Mouse (Mus musculus) adrenal gland, adult (tissue): ENCODE results near the gene Slc6a3.

ENCODE experiments used
- DNase-seq, 2 experiments: peaks; one replicate each; pipeline ENCODE4 v3.0.0; 2022 to 2023; ENCODE audit warnings: low spot score in 1 of 2; ENCODE audit not compliant: inconsistent age in 2 of 2

Gene Slc6a3

DNA sequence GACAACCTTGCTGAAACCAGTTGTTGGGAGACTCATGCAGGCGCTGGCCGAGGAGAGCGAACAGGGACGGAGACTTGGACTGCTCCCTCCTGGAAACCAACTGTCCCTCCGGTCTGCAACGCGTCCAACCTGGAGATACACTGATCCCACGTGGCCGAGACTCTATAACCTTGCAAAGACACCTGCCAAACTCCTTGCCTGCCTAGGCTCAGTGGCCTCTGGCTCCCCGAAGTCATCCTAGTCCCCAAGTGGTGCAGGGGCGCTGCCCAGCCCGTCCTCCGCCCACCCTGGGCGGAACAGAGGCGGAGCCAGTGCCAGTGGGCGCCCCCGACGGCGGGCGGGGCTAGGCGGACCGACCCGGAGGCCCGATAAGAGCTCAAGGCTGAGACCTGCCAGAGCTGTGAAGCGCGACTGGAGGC lies at the start of gene Slc6a3:
TSS of gene Slc6a3 (plus strand) at position 345 of the 419 bp plus-strand sequence.
- peak; percentile 80 to 91 for DNase-seq

DNA sequence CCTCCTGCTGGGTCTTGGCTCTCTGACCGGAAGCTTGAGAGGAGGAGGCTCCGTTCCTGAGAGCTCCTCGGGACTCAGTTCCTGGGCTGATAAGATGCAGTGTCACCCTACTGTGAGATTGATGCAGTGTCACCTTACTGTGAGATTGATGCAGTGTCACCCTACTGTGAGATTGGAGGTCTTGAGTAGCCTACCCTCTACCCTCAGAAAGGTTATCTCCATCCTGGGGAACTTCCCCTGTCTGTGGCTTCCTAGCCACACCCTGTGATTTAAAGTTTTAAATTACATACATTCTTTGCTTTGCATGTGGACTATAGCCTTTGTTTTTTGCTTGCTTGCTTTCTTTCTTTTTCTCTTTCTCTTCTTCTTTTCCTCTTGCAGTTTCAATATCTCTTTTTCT lies 48.4 kb upstream of the Slc6a3 start:
- no peak for DNase-seq

DNA sequence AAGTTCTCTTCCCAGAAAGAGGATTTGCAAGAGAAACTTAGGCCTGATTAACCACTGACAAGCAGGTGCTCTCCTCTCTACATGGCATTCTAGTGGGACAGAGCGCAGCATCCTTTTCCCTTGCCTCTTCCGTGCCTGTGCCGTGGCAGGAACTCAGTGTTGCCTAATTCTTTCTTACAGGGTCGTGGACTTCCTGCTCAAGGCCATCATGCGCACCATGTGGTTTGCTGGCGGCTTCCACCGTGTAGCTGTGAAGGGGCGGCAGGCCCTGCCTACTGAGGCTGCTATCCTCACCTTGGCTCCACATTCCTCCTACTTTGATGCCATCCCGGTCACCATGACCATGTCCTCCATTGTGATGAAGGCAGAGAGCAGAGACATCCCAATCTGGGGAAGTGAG lies 47.8 kb upstream of the Slc6a3 start:
- DNase-seq, result no peak

DNA sequence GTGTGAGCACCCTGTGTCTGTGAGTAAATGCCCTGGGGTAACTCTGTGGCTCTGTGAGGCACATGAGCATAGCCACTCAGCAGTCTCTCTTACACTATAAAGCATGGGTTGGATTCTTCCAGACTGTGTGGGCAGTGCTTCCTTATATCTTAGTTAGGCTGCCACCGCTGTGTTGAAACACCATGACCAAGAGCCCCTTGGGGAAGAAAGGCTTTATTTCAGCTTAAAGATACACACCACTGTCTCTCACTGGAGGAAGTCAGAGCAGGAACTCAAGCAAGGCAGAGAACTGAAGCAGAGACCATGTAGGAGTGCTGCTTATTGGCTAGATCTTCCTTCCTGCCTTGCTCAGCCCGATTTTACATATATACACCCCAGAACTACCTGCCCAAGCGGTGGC lies 46.6 kb upstream of the Slc6a3 start:
- no peak for DNase-seq

DNA sequence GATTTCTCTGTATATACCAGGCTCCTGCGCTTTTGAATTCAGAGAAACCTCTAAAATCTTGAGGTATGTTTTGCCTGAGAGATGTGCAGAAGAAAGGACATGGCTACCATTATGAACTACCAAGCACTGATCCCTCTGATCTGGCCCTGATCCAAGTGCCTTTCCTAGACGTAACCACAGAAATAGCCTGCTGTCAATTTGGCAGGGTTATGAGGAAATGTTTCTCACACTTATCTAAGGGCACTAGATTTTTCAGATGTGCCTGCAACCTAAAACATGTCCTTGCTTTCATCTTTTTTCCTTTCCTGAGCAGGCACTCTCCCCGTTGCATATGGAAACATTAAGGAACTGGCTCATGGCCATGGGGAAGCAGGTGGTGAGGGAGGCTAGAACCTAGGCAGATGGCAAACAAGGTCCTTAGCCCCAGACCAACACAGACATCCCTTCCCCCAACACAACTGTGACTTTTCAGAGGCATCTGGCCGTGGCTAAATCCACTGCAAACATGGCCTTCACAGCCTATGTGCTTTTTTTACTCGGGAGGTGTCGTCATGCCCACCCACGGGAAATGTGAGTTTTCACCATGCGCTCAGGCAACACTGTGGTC lies 45.9 kb upstream of the Slc6a3 start:
- DNase-seq, result no peak

DNA sequence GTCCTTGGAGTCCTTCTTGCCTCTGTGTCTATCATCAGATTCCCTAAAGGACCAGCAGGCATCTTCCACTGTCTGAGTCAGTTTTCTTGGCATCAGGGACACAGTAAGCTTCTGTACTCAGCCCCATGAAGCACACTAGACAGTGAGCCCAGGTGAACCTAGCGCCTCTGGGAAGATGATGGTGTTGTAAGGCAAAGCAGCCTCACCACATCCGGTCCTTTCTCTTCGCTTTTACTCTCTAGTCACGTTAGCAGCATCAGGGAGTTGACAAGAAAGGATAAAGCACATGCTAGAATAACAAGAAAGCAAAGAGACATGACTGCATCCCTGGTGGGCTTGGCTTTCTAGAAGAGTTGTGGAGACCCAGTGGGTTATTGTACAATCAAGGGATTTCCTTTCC lies 43.4 kb upstream of the Slc6a3 start:
- no peak for DNase-seq

DNA sequence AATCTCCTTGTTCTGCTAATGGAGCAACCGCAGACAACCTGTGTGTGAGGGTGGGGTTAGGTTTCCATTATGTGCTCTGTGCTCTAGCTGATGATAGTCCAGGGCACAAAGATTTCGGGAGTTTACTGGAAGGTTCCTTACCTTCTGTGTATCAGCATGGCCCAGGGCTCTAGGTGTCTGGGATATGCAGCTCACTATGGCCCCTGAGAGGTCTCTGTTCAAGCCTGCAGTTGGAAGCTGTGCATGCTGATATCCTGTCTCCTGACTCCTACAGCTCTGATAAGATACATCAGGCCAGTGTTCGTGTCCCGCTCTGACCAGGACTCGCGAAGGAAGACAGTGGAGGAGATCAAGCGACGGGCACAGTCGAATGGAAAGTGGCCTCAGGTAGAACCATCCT lies 42.0 kb upstream of the Slc6a3 start:
- no peak for DNase-seq

DNA sequence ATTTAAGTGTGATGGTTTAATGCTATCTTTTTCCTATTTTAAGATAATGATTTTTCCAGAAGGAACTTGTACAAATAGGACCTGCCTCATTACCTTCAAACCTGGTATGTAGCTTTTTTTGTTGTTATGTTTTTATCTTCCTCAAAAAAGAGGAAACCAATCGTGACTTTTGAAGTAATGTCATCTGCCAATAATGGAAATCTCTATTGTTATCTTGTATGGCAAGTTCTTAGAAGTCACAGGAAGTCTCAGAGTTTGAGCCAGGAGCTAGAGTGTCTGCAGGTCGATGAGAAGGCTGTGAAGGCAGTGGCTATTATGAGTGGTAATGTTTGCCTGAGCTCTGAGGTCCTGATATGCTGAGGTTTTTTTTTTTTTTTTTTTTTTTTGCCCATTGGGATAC lies 40.4 kb upstream of the Slc6a3 start:
- no peak for DNase-seq

DNA sequence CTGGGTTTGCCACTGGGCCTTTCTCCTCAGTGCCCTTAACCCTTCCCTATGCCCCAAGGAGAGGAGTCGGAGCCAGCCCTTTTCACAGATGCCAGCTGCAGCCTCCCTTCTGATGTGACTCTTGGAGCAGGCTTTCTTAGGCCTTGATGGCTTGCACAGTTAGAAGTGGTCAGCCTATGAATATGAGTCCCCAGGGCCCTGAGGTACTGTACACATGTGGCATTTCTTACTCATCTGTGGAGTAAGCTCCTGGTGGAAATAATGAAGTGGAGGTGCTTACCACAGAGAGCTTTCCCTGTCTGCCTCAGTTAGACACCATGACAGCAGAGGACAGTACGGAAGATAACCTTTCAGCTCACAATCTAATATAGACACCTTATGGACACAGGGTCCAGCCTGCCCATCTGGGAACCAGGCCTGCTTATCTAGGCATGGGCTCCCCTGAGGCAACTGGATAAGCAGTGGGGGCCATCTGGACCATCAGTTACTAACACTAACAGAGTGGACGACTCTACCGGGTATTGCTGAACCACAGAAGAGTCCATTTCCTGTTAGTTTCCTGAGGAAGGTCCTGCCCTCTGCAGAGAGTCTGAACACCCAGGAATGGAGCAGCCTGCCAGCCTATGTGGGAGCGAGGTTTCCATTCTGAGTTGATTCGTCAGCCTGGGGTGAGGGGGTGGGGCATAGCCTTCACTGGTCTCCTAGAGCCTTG lies 36.5 kb upstream of the Slc6a3 start:
- DNase-seq, result peak in 1 of 2 experiments; percentile 52

DNA sequence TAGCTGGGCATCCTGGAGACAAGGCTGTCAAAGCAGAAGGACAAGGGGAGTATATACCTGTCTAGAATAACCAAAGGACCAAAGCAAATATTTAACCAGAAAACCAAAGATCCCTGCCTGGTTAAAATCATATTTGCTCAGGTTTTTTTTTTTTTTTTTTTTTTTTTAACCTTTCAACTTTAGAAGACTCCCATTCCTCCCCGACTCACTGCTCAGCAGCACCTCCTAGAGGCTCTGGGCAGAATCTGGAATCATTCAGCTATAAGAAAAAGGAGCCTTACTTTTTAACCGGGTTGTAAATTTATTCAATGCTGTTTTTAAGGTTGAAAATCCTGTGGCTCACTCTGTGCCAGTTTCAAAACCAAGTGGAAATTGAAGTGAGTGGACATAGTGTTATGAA lies 33.8 kb upstream of the Slc6a3 start:
- peak in 1 of 2 experiments; percentile 29 for DNase-seq

DNA sequence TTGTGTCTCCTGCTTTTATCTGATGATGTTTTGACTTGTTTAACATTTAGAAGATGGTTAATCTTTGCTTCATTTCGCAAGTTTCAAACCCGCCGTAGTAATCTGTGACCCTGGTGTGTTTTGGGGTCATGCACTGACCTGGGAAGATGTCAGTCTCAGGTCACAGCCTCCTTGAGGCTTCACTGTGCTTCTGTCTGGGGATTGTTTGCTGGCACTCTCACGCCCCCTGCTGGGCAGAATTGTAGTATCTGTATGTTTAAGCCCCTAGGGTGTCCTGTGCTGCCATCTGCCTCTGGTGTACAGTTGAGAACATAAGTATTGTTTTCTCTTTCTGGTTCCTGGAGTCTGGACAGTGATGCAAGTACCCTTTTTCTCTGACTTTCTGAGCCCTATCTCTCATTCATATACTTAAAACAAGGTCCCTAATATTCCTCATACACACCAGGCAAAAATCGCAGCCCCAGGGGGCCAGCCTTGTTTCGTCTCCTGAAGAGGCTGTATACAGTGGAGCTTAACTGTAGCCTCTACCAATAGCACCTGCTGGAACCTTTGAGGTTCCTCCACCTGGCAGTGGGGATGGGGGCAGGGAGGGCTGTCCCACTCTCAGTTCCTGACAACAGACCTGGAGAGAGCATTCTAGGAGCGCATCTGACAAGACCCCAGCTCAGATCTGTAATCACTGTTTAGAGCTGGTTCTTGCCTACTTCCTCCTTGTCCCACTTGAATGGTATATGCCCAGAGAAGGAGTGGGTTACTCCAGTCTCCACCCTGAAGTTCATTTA lies 30.7 kb upstream of the Slc6a3 start:
- peak; percentile 74 to 93 for DNase-seq

DNA sequence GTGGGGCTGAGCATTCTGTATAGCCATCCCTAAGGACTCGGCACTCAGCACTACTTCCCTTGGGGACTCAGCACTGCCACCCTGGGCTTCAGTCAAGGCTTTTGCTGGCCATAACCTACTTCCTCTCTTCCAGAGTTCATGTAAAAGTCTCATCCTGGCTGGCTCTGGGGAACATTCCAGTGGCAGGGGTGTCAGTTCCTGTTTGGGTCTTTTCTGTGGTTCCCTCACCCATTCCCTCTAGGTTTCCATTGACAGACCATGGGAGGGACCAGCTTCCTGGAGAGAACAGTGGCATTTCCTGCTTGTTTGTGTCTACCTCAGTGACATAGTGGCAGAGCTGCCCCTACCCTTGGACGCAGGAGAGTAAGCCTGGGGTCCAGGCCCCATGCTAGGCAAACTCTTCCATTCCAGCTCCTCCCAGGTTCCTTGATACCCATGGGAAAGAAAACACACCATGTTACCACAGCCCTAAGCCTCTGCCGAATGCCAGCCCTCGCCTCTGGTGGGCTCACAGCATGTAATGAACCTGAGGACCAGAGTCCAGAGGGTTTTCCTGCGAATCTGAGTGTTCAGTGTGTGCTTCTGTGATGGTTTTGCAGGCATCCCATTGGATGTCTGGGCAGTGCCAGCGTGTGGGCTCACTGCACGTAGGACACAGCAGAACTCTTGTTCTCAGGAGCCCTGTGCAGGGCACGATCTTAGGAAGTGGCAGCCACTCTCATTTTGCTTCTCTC lies 27.6 kb upstream of the Slc6a3 start:
- peak; percentile 26 to 59 for DNase-seq

DNA sequence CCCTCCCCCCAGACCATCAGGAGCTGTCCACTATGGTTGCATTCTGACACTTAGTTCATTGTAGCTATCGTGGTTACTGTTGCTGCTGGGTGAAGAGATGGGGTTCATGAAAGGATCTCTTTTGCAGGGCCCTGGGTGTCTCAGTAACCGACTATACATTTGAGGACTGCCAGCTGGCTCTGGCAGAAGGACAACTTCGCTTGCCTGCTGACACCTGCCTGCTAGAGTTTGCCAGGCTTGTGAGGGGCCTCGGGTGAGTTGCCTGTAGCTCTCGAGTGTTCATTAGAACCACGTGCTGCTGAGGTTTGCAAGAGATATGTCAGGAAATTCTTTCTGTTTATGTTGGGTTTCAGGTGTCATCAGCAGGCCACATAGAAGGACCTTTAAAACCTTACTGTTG lies 26.7 kb upstream of the Slc6a3 start:
- DNase-seq, result no peak

DNA sequence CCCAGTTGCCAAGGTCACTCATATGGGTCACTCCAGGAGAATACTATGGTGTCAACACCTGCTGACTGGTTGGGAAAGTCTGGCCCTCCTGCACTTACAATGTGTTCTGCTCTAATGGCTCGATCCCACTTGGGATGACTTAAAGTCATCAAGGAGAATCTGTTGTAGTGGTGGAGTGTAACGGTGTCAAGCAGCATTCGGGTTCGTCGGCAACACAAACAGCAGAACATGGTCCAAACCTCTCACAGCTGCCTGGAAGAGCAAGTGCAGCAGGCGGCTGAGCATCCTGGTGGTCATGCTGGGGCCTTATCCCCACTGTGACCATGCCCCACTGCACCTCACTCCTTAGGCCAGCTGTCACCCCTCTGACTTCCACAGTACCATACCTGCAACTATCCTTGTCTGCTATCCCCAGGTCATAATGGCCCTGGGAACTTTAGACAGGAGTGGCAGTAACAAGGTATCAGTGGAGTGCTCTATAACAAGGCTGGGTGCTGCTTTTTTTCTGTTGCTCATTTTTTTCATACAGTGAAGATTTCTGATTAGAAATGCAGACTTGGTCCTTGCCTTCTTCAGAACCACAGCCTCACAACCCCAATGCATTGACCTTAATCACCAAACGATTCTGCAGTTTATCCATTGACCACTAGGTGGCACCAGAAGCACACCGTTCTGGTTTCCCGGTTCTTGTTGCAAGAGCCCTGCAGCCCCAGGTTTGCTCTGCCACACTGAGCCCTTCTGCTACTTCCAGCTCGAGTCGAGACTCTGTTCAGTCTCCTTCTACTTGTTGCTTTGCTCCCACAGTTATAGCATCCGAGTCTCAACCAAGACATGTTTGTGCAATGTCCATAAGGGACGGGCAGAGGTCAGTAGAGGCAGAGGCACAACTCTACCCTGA lies 23.5 kb upstream of the Slc6a3 start:
- DNase-seq, result peak; percentile 74 to 94

DNA sequence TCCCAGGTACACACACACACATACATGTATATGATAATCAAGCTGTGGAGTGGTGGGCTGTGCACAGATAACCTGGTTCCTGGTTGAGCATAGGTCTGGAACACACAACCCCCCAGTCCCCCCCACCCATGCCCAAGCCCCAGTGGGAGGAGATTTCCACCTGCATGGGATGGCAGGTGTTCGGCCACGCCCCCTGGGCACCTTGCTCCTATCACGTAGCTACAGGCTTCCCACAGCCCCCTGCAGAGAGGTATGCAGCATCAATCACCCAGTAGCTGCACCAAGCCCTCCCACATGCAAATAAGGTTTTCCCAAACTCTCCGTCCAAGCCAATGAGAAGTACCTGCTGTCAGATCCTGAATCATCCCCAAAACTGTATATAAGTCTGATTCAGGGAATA lies 19.7 kb upstream of the Slc6a3 start:
- no peak for DNase-seq

DNA sequence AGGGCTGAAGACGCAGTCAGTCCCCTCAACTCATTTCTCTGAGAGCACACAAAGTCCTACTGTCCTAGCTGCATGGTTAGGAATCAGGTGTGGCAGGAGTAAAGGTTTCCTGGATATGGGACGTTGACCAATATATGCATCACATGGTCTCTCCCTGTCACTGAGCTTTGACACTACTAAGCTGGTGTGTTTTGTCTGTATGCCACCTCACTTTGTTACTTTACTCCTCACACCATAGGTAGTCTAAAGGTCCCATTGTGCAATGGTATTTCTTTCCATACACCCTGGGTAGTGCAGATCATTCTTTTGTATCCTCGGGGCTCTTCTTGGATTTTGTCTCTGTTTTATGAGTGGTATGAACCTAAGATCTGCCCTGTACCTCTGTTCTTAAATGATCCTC lies 2.8 kb upstream of the Slc6a3 start:
- no peak for DNase-seq

DNA sequence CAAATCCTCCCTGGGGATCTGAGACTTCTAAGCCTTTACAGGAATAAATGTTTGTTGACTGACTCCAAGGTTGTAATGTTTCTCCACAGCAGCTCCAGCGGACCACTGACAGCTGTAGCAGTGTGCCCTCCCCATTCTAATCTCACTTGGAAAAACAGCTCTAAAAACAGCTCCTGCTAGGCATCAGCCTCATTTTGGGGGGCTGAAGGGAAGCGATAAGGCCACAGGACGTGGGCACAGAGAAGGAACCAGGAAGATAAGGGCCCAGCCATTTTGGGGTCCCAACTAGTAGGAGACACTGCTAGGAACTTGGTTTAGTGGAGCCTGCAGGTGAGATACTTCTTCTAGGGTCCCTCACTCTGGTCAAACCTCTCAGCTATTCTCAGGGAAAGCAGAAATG lies 1.3 kb upstream of the Slc6a3 start:
- DNase-seq, result no peak

DNA sequence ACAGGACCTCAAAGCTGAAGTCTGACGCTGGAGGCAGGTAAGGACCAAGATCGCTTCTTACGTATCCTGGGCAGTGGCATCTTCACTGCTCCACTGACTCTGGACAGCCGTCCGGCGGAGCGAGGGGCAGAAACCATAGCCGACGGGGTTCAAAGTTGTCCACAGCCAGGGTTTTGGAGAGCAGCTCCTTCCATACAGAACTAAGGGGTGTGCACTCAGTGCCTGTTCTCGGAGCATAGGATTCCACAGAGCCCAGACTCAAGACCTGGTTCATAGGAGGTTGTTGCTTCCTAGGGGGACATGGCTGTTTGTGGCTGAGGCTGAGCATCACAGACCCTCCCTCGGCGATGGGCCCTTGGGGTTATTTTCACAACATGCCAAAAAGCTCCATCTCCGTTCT lies 277 bp downstream of the Slc6a3 start:
- no peak for DNase-seq

DNA sequence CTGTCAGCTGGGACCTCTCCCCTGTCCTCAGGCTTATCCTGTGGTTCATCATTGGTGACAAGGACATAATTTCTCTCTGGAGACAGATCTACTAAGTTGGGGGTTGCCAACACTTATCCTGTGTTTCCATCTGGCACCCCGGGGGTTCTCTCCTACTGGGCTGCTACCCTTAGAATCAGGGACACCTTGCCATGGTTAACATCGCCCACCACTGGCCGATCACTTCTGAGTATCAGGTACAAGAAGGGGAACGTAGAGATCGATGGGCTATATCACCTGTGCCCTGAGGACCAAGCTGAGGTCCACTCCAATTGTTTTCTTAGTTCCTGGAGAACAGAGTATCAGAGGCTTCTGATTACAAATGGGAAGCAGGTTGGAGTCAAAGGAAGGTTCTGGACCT lies 27.7 kb downstream of the Slc6a3 start:
- no peak for DNase-seq

DNA sequence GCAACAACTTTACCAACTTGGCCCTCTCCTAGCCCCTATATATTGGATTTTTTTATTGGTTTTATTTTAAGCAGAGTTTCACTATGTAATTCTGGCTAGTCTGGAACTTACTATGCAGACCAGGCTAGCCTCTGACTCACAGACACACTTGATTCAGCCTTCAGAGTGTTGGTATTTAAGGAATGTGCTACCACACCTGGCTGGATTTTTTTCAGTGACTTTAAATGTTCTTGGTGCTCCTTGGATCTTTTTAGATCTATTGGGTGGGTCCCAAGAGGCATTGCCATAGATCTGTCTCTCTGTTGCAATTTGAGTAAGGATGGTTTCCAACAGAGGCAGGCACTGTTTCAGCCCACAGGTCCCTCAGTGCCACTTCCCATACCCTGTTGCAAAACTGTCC lies 38.5 kb downstream of the Slc6a3 start:
- no peak for DNase-seq

DNA sequence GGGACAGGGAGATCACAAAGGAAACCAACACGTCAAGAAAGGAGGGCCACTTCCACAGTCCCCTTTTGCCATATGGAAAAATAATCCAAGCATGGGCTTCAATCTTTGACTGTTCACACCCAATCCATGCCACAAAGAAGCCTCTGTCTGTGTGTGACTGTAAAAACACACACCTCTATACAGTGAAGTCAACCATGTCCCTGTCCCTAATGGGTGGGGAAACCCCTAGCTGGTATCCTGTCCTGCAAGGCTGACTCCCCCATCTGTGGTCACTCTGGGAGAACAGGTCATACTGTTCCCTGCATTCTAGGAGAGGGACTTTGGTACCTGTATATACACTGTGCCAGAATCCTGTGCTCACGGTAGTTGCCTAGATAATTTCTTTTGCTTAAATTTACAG lies 40.7 kb downstream of the Slc6a3 start:
- no peak for DNase-seq
